Mouse (Mus musculus) lung, adult 2 months (tissue): ENCODE data around the gene Fubp1.

Experiments
- CTCF ChIP-seq: fragments of 200-500 bp; IDR thresholded peaks from 2 replicates; pipeline ENCODE4 v1.5.1; 2011; ENCODE audit warnings: mild to moderate bottlenecking, low read length, control low read depth; ENCODE audit not compliant: insufficient read depth
- POLR2A ChIP-seq: fragments of 200-500 bp; IDR thresholded peaks from 2 replicates; pipeline ENCODE4 v1.6.1; 2011; ENCODE audit warnings: low read depth, mild to moderate bottlenecking, control low read depth, low read length, borderline replicate concordance; ENCODE audit errors: extremely low read depth

DNA sequence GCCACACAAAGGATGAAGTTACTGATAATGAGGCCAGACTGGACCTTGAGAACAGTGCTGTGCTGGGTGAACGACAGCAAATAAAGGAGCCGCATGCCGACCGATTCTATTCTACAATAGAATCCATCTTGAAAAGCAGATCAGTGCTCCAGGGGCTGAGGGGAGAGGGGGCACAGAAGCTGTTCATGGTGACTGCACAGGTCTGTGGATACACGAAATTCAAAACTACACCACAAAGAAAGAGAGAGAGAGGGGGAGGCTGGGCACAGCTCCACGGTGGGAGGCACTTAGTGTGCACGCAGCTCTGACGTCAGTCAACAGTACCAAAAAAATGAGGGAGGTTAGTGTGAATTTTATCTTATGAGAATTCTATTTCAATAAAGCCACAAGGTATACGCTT is 26.7 kb upstream of the Fubp1 start:
- TF ChIP-seq POLR2A: no peak
- no peak for TF ChIP-seq CTCF
